Mouse (Mus musculus): ENCODE measurements at regions not wholly inside any gene's neighbourhood (a gene's known extent, or its start where the extent isn't known, plus 50 kb on each side); places are given as distances from the start of the nearest gene placed in this dataset.

GRCm38 (mm10) chr15:69853521-69853920 lies 3352.8 kb upstream of the Lrrc6 start:
- TF ChIP-seq CTCF (IDR thresholded peaks at IDR 0.05; ENCODE audit: low read depth) (no peak), EP300 (IDR thresholded peaks at IDR 0.05; ENCODE audit: low read depth) (no peak)

Measured in liver, postnatal 0 days (tissue).